Mouse (Mus musculus): ENCODE data around the gene Tmem150a. TPM values are rescaled to one million over a fixed set of nuclear protein-coding genes. Genes with fewer than 3 reads are reported as not detected.

Gene Tmem150a
- polyA plus RNA-seq, 1 experiment: 171 TPM

DNA sequence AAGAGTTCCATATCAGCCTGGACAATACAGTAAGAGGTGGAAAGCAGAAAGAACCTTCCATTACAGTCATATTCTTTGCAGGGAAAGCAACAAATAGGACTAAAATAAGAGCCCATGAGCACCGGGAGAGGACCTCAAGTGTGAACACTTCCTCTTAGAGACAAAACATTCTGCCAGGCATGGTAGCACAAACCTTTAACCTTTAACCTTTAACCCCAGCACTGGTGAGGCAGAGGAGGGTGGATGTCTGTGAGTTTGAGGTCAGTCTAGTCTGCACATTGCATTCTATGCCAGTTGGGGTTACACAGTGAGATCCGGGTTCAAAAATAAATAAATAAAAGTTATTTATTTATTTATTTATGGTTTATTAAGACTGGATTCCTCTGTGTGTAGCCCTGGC is 14.8 kb upstream of the Tmem150a start:
- 46% methylated on average over 2 of the region's 2 CpGs for WGBS
- no peak for TF ChIP-seq POLR2A (IDR thresholded peaks at IDR 0.05; ENCODE audit: low read depth, low read length)
- no peak for TF ChIP-seq CTCF (conservative IDR thresholded peaks at IDR 0.05; ENCODE audit: insufficient read depth, insufficient read length, low read depth, low read length)
- H3K4me1 ChIP-seq (ENCODE audit: control insufficient read depth, insufficient read depth, low read length): peaks cover 10% of the 10 kb centered on the region; the same call in 1 of the 2 replicates

DNA sequence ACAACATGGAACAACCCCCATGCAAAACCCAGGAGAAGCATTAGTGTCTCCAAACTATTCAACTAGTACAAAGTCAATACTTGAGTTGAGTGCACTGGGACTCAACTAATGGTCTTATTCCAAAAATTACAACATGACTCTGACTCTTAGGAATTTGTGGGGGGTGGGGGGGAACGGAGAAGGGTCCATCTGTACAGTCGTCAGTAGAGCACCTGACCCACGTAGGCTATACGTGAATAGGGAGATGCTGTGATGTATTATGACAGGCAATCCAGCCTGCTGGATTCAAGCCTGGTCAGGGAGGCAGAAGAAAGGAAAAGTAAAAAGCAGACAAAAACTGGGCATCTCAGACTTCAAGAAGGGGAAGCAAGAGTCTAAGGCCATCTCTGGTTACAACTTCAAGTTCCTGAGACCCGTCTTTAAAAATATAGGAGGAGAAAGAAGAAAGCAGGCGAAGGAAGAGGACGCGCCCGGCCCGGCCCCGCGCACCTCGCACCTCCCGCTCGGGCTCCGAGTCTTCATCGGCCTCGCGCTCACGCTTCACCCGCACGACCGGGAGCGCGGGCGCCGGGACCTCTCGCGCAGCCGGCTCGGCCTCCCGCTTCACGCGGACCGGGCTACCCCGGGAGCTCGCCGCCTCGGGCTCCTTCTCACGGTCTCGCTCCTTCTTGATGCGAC is 10.7 kb upstream of the Tmem150a start:
- TF ChIP-seq CTCF (conservative IDR thresholded peaks at IDR 0.05; ENCODE audit: insufficient read depth, insufficient read length, low read depth, low read length) (no peak), POLR2A (IDR thresholded peaks at IDR 0.05; ENCODE audit: low read depth, low read length) (no peak)
- H3K36me3 ChIP-seq (ENCODE audit: control insufficient read depth, insufficient read depth, low read length): no peaks in the 10 kb centered on the region
- no peak for DNase-seq
- under 1% methylated on average over 42 of the region's 42 CpGs for WGBS
- H3K27ac ChIP-seq (ENCODE audit: insufficient read depth, low read depth, low read length): no peak overlapping the region
- H3K4me3 ChIP-seq (ENCODE audit: insufficient read depth, low read depth, low read length): peak overlapping the region; percentile 93
- no peaks in the 10 kb centered on the region for H3K27me3 ChIP-seq (replicated peaks; ENCODE audit: control insufficient read depth, insufficient read depth, low read length)
- H3K4me1 ChIP-seq (ENCODE audit: control insufficient read depth, insufficient read depth, low read length): peaks cover 29% of the 10 kb centered on the region

More for the DNA sequence above, 14.8 kb upstream of the Tmem150a start:
- peak; percentile 67 for DNase-seq
- no peak overlapping the region for H3K27ac ChIP-seq (ENCODE audit: insufficient read depth, low read depth, low read length)
- peaks cover 10% of the 10 kb centered on the region for H3K36me3 ChIP-seq (ENCODE audit: control insufficient read depth, insufficient read depth, low read length)
- no peaks in the 10 kb centered on the region for H3K27me3 ChIP-seq (replicated peaks; ENCODE audit: control insufficient read depth, insufficient read depth, low read length)
- H3K4me3 ChIP-seq (ENCODE audit: insufficient read depth, low read depth, low read length): no peak overlapping the region

DNA sequence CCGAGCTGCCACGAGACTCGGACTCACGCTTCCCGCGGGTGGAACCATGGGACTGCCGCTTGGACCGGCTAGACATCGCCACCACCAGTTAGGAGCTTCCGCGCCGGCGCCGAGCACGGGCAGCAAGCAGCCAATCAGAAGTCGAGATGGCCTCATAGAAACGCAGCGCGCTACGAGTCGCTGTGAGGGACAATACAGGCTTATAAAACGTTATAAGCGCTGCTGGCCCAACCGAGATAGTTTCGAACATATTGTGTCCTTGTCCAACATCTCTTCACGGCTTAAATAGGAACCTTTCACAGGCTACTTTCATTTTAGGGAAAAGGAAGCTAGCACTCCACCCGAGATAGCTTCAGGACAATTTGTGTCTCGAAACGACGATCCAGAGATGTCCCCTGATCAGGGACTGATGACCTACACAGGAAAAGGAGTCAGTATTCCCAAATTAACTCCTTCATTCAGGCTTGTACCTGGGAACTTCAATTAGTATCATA is 10.1 kb upstream of the Tmem150a start, which contains the start of gene Usp39:
Gene Usp39 (minus strand): TSS at position 111 of the 494 bp plus-strand sequence.
- under 1% methylated on average over 30 of the region's 30 CpGs for WGBS
- no peak for TF ChIP-seq CTCF (conservative IDR thresholded peaks at IDR 0.05; ENCODE audit: insufficient read depth, insufficient read length, low read depth, low read length)
- peak; percentile 75 for TF ChIP-seq POLR2A (IDR thresholded peaks at IDR 0.05; ENCODE audit: low read depth, low read length)
- H3K27me3 ChIP-seq (replicated peaks; ENCODE audit: control insufficient read depth, insufficient read depth, low read length): no peaks in the 10 kb centered on the region
- H3K27ac ChIP-seq (ENCODE audit: insufficient read depth, low read depth, low read length): peak within 1 kb of the TSS; percentile 94
- peak; percentile 98 for DNase-seq
- H3K36me3 ChIP-seq (ENCODE audit: control insufficient read depth, insufficient read depth, low read length): no peaks in the 10 kb centered on the region
- peak within 1 kb of the TSS; percentile 93 for H3K4me3 ChIP-seq (ENCODE audit: insufficient read depth, low read depth, low read length)
- H3K4me1 ChIP-seq (ENCODE audit: control insufficient read depth, insufficient read depth, low read length): peaks cover 28% of the 10 kb centered on the region

DNA sequence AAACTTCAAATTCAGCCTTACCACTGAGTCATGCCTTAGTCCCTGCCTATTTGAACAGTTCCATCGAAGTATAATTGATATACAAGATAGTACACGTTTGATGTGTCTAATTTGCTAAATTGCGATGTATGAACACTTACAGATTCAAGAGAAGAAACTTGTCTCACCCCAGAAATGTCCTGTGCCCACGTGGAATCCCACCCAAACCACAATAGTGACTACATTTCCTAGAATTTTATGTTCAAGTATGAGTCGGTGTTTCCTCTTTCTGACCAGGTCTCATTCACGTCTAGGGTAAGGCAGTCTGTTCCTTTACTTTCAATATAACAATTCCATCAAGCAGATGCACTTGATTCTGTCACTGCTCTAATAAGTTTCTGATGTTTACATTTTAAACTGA is 9.6 kb upstream of the Tmem150a start:
- no peak overlapping the region for H3K4me3 ChIP-seq (ENCODE audit: insufficient read depth, low read depth, low read length)

DNA sequence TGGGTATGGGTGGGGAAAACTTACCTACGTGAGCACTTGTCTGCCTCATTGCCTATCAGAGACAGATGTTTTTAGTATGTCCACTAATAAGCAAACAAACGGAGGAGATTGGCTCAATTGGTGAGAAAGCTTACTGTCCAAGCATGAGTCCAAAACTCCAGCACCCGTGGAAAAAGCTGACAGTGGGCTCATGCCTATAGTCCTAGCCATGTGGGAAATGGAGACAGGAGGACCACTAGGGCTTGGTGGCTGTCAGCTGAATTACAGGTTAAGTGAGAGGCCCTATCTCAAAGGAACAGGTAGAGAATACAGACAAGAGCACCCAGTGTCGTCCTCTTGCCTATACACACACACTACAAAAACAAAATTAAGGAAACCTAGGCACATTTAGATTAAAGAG is 9.0 kb upstream of the Tmem150a start:
- H3K4me3 ChIP-seq (ENCODE audit: insufficient read depth, low read depth, low read length): no peak overlapping the region
- 80% methylated on average over 4 of the region's 4 CpGs for WGBS
- peak; percentile 3 for DNase-seq
- no peak overlapping the region for H3K27ac ChIP-seq (ENCODE audit: insufficient read depth, low read depth, low read length)
- peaks cover 32% of the 10 kb centered on the region for H3K4me1 ChIP-seq (ENCODE audit: control insufficient read depth, insufficient read depth, low read length)
- H3K27me3 ChIP-seq (replicated peaks; ENCODE audit: control insufficient read depth, insufficient read depth, low read length): no peaks in the 10 kb centered on the region
- TF ChIP-seq POLR2A (IDR thresholded peaks at IDR 0.05; ENCODE audit: low read depth, low read length) (no peak), CTCF (conservative IDR thresholded peaks at IDR 0.05; ENCODE audit: insufficient read depth, insufficient read length, low read depth, low read length) (no peak)
- no peaks in the 10 kb centered on the region; the same call in 1 of the 2 replicates for H3K36me3 ChIP-seq (ENCODE audit: control insufficient read depth, insufficient read depth, low read length)

More for the DNA sequence above, 9.6 kb upstream of the Tmem150a start:
- Histone ChIP-seq H3K27me3 (replicated peaks; ENCODE audit: control insufficient read depth, insufficient read depth, low read length) (no peaks in the 10 kb centered on the region), H3K36me3 (ENCODE audit: control insufficient read depth, insufficient read depth, low read length) (no peaks in the 10 kb centered on the region; the same call in 1 of the 2 replicates), H3K4me1 (ENCODE audit: control insufficient read depth, insufficient read depth, low read length) (peaks cover 31% of the 10 kb centered on the region), H3K27ac (ENCODE audit: insufficient read depth, low read depth, low read length) (no peak overlapping the region)
- no peak for TF ChIP-seq POLR2A (IDR thresholded peaks at IDR 0.05; ENCODE audit: low read depth, low read length)
- TF ChIP-seq CTCF (conservative IDR thresholded peaks at IDR 0.05; ENCODE audit: insufficient read depth, insufficient read length, low read depth, low read length): no peak
- WGBS: 42% methylated on average over 6 of the region's 6 CpGs
- no peak for DNase-seq

DNA sequence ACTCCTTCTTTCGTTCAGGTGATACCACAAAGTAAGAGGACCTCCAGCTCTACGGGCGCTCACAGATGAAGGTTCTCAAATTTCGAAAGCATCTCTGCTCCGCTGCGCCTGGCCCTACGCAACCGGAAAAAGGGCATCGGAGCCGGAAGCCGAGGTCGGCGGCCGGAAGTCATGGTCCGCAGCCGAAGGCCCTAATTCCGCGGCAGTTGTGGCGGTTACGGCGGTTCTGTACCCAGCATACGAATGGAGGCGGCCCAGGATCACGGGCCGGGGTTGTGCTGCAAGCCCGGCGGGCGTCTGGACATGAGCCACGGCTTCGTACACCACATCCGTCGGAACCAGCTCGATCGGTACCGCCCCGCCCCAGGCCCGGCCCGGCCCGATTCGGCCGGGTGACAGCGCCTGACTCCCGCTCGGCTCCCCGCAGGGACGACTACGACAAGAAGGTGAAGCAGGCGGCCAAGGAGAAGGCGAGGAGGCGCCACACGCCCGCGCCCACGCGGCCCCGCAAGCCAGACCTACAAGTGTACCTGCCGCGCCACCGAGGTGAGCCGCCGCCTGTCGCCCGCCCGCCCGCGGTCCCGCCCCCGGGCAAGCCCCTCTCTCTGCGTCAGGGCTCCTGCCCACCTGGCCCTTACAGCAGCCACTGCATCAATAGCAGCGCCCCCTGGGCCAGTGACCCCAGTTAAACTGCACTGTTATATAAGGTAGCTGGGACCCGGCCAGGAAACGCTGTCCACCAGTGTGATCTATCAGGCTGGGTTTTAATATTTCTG is 7.9 kb upstream of the Tmem150a start, which contains the start of gene 0610030E20Rik:
Gene 0610030E20Rik (plus strand): TSS at position 152 of the 776 bp plus-strand sequence.
- TF ChIP-seq CTCF (conservative IDR thresholded peaks at IDR 0.05; ENCODE audit: insufficient read depth, insufficient read length, low read depth, low read length): no peak
- peak; percentile 38 for TF ChIP-seq POLR2A (IDR thresholded peaks at IDR 0.05; ENCODE audit: low read depth, low read length)
- Histone ChIP-seq H3K27ac (ENCODE audit: insufficient read depth, low read depth, low read length) (peak within 1 kb of the TSS; percentile 77), H3K4me3 (ENCODE audit: insufficient read depth, low read depth, low read length) (peak within 1 kb of the TSS; percentile 96), H3K27me3 (replicated peaks; ENCODE audit: control insufficient read depth, insufficient read depth, low read length) (no peaks in the 10 kb centered on the region), H3K4me1 (ENCODE audit: control insufficient read depth, insufficient read depth, low read length) (peaks cover 34% of the 10 kb centered on the region), H3K36me3 (ENCODE audit: control insufficient read depth, insufficient read depth, low read length) (no peaks in the 10 kb centered on the region; the same call in 1 of the 2 replicates)
- peak; percentile 92 for DNase-seq
- WGBS: under 1% methylated on average over 69 of the region's 72 CpGs
